Mouse (Mus musculus) heart, adult 2 months (tissue): Measurements from ENCODE around the gene Ola1. TPM values are rescaled to one million over a fixed set of nuclear protein-coding genes. Genes with fewer than 3 reads are reported as not detected.

ENCODE experiments used
- DNase-seq, 2 experiments: peaks; one replicate each; pipeline ENCODE4 v3.0.0; 2021
- H3K27ac ChIP-seq: fragments of 200-600 bp; 2 replicates; pipeline ENCODE4 v1.8.1; 2022
- H3K27me3 ChIP-seq: fragments of 200-500 bp; 2 replicates; pipeline ENCODE4 v1.6.1; 2012; ENCODE audit warnings: mild to moderate bottlenecking, low read length, inconsistent platforms, mixed read lengths; ENCODE audit not compliant: control insufficient read depth, insufficient read depth
- H3K36me3 ChIP-seq: fragments of 200-500 bp; 2 replicates; pipeline ENCODE4 v1.6.1; 2012; ENCODE audit warnings: low read length, inconsistent platforms; ENCODE audit not compliant: control insufficient read depth, insufficient read depth
- H3K4me1 ChIP-seq: fragments of 200-500 bp; 2 replicates; pipeline ENCODE4 v1.6.1; 2011; ENCODE audit warnings: low read length; ENCODE audit not compliant: control insufficient read depth, insufficient read depth
- H3K4me3 ChIP-seq: fragments of 200-600 bp; 2 replicates; pipeline ENCODE4 v1.8.1; 2022
- H3K79me2 ChIP-seq: fragments of 200-500 bp; replicated peaks from 2 replicates; pipeline ENCODE4 v1.6.1; 2012; ENCODE audit warnings: mild to moderate bottlenecking, inconsistent platforms, low read length, moderate library complexity, mixed read lengths; ENCODE audit not compliant: control insufficient read depth, insufficient read depth
- H3K9ac ChIP-seq: fragments of 200-500 bp; 2 replicates; pipeline ENCODE4 v1.6.1; 2012; ENCODE audit warnings: low read depth, mild to moderate bottlenecking, control low read depth, inconsistent platforms, low read length, mixed read lengths
- CTCF ChIP-seq: fragments of 200-600 bp; IDR thresholded peaks from 2 replicates; pipeline ENCODE4 v1.8.1; 2022; ENCODE audit warnings: antibody characterized with exemption, mild to moderate bottlenecking, moderate library complexity
- EP300 ChIP-seq: fragments of 200-500 bp; IDR thresholded peaks from 2 replicates; pipeline ENCODE4 v1.6.1; 2011; ENCODE audit warnings: low read depth, low read length, control low read depth; ENCODE audit not compliant: insufficient read depth
- POLR2A ChIP-seq: fragments of 200-500 bp; IDR thresholded peaks from 2 replicates; pipeline ENCODE4 v1.6.1; 2011; ENCODE audit warnings: mild to moderate bottlenecking, low read depth, low read length, control low read depth; ENCODE audit not compliant: insufficient read depth
- WGBS: fragments of 180-500 bp; shearing (Covaris S2); methylation state at CpG from one replicate; pipeline ENCODE4 v1.1.7; 2018; 5-methylcytosine and 5-hydroxymethylcytosine counted together
- intact Hi-C: fragments of 180-260 bp; cut with DNase I; formaldehyde crosslinking; loops from one replicate; pipeline ENCODE4 v1.15.1; 2025
- polyA plus RNA-seq: library from polyadenylated mRNA; depleted of rRNA; stranded (reverse); fragments of >200 nt; gene quantifications from 2 replicates; pipeline ENCODE4 v1.2.3, GENCODE M21; 2012
- total RNA-seq, 2 experiments: library from RNA; stranded (reverse); gene quantifications; 2 replicates each; pipeline ENCODE4 v1.2.3; 2021

Gene Ola1
- total and polyA plus RNA-seq, 3 experiments = 6.9 to 39.0 (median 37.8) TPM

GRCm38 (mm10) chr2:73050401-73050800, 168.3 kb downstream of the Ola1 start:
- 76% methylated on average over 8 of the region's 8 CpGs for WGBS
- Histone ChIP-seq H3K4me3 (no peak overlapping the region), H3K27ac (no peak overlapping the region), H3K27me3 (no peaks in the 10 kb centered on the region), H3K79me2 (no peaks in the 10 kb centered on the region), H3K9ac (no peak overlapping the region), H3K36me3 (peaks cover 2% of the 10 kb centered on the region; the same call in 1 of the 2 replicates), H3K4me1 (peaks cover 10% of the 10 kb centered on the region)
- intact Hi-C loops = no loop called here
- TF ChIP-seq CTCF (no peak), EP300 (no peak)
- DNase-seq = peak in 1 of 2 experiments; percentile 8

GRCm38 (mm10) chr2:73049977-73050376, 168.7 kb downstream of the Ola1 start:
- Histone ChIP-seq H3K27me3 (no peaks in the 10 kb centered on the region), H3K27ac (no peak overlapping the region), H3K4me3 (no peak overlapping the region), H3K4me1 (peaks cover 12% of the 10 kb centered on the region), H3K79me2 (no peaks in the 10 kb centered on the region), H3K9ac (no peak overlapping the region), H3K36me3 (peaks cover 2% of the 10 kb centered on the region; the same call in 1 of the 2 replicates)
- peak in 1 of 2 experiments; percentile 18 for DNase-seq
- TF ChIP-seq POLR2A (no peak), CTCF (no peak), EP300 (no peak)
- intact Hi-C loops = loop anchor here (5.0 kb wide), 1 partner anchor 48 kb away; no protein-coding TSS in a partner anchor
- 55% methylated on average over 4 of the region's 4 CpGs for WGBS

GRCm38 (mm10) chr2:73049001-73049684, 169.6 kb downstream of the Ola1 start:
- TF ChIP-seq POLR2A (no peak), EP300 (no peak), CTCF (no peak)
- Histone ChIP-seq H3K4me3 (no peak overlapping the region), H3K27me3 (no peaks in the 10 kb centered on the region), H3K36me3 (peaks cover 2% of the 10 kb centered on the region; the same call in 1 of the 2 replicates), H3K79me2 (no peaks in the 10 kb centered on the region), H3K27ac (peak overlapping the region; percentile 56), H3K9ac (no peak overlapping the region), H3K4me1 (peaks cover 13% of the 10 kb centered on the region)
- intact Hi-C loops = loop anchor here (5.0 kb wide), 1 partner anchor 47 kb away; no protein-coding TSS in a partner anchor
- 60% methylated on average over 6 of the region's 6 CpGs for WGBS
- peak; percentile 61 to 64 for DNase-seq

GRCm38 (mm10) chr2:73047061-73047741, 171.5 kb downstream of the Ola1 start:
- peaks cover 13% of the 10 kb centered on the region for H3K4me1 ChIP-seq
- TF ChIP-seq EP300 = 0 out of 2 replicates have a peak, but pooled peaks have one; percentile 57
- 0 out of 2 replicates have a peak, but pooled peaks have one; percentile 12 for TF ChIP-seq POLR2A
- no peak for TF ChIP-seq CTCF
- DNase-seq = peak; percentile 79 to 85
- no peak overlapping the region; the same call in 1 of the 2 replicates for H3K4me3 ChIP-seq
- 40% methylated on average over 24 of the region's 24 CpGs for WGBS
- peaks cover 2% of the 10 kb centered on the region; the same call in 1 of the 2 replicates for H3K36me3 ChIP-seq
- H3K27ac ChIP-seq = peak overlapping the region; percentile 77
- H3K27me3 ChIP-seq = no peaks in the 10 kb centered on the region
- no peaks in the 10 kb centered on the region for H3K79me2 ChIP-seq
- no peak overlapping the region; the same call in 1 of the 2 replicates for H3K9ac ChIP-seq
- intact Hi-C loops = loop anchor here (5.0 kb wide), 1 partner anchor 45 kb away; no protein-coding TSS in a partner anchor

- H3K4me3 ChIP-seq = no peak overlapping the region
- intact Hi-C loops = loop anchor here (5.0 kb wide), 1 partner anchor 44 kb away; no protein-coding TSS in a partner anchor
- 54% methylated on average over 10 of the region's 10 CpGs for WGBS
These were observed 172.1 kb downstream of the Ola1 start for GRCm38 (mm10) chr2:73046576-73046975.

More at GRCm38 (mm10) chr2:73046576-73046975, 172.1 kb downstream of the Ola1 start:
- TF ChIP-seq EP300 (no peak), POLR2A (no peak), CTCF (no peak)
- H3K27me3 ChIP-seq = no peaks in the 10 kb centered on the region
- DNase-seq = peak; percentile 76 to 78
- no peaks in the 10 kb centered on the region for H3K79me2 ChIP-seq
- peaks cover 13% of the 10 kb centered on the region for H3K4me1 ChIP-seq
- H3K9ac ChIP-seq = no peak overlapping the region
- peaks cover 2% of the 10 kb centered on the region; the same call in 1 of the 2 replicates for H3K36me3 ChIP-seq
- H3K27ac ChIP-seq = peak overlapping the region; percentile 77
